Mouse (Mus musculus): ENCODE data around the gene Akirin2.

Akirin2 gene

DNA sequence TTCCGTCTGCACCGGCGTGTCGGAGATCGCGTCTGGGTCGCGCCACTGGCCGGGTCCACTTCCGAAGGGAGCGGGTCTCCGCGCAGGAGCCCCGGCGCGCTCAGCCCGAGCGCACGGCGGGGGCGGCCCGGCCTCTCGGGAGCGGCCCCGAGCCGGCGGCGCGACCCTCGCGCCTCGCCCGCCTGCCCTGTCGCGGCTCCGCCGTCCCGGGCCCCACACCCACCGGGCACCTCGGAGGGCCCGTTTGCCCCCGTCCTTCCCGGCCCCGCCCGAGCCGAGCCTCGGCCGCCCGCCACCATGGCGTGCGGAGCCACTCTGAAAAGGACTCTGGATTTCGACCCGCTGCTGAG lies at the start of gene Akirin2:
Gene Akirin2 (plus strand): TSS at position 190 of the 350 bp plus-strand sequence.
- POLR2A ChIA-PET: interaction anchor here in 3 of 4 experiments (0.6 to 4.2 kb wide), 12 partner anchors 8 to 335 kb away, joined by 3 to 17 read pairs (median 4); partner anchors contain the start of gene Smim8 (in 1 of the 3)
- CTCF ChIA-PET: no interaction called here

DNA sequence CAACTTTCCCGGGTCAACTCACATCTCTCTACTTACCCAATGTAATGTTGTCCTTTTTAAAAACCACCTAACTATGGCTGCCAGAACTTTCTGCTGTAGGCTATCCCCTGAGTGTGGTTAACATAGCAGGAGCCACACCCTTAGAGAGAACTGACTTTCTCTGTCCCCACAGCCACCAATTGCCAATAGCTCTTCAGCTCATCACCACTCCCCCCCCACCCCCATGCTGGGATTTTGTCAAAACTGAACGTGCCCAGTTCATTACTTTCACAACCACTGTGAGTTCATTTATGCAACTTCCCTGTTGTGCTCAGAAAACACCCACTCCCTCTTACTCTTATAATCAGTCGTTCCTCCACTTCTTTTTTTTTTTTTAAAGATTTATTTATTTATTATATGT lies 40.4 kb upstream of the Akirin2 start:
- POLR2A ChIA-PET: no interaction called here
- CTCF ChIA-PET: no interaction called here

DNA sequence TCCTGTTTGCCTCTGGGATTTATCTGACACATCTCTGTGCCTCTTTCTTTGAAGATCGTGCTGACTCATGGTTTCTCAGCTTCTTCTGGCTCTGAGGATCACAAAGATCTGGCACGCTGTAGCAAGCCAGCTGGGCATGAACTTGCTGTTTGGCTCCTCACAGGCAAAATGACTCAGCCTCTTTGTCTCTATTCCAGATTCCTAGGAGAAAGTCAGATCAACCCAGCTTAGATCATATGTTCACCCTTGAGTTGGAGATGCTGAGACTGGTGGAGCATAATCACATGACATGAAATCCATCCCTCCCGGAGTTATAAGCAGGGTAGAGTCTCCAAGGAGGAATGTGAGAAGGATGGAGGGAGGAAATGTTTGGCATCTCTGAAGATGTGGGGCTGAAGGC lies 27.9 kb upstream of the Akirin2 start:
- CTCF ChIA-PET: interaction anchor here in 1 of 4 experiments (0.6 kb wide), 1 partner anchor 859 kb away, joined by 4 read pairs; no protein-coding TSS in a partner anchor

DNA sequence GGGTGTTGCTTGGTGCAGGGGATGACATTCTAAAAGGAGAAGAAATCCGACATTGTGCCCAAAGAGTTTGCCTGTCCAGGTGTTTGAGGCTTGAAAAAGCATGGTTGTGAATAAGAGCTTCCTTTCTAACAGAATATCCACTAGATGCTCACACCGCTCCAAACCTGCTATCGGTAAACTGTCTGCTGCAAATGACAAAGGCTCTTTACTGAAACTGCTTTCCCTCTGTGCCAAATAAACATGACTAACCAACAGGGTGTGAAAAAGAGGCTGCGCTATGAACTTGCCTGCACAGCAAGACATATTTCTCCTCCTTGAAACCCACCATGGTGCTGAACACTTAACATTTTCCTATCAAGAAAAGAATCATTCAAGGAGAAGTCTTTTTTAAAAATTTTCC lies 27.2 kb upstream of the Akirin2 start:
- CTCF ChIA-PET: no interaction called here
- POLR2A ChIA-PET: no interaction called here

More for the DNA sequence above, 27.9 kb upstream of the Akirin2 start:
- POLR2A ChIA-PET: no interaction called here

DNA sequence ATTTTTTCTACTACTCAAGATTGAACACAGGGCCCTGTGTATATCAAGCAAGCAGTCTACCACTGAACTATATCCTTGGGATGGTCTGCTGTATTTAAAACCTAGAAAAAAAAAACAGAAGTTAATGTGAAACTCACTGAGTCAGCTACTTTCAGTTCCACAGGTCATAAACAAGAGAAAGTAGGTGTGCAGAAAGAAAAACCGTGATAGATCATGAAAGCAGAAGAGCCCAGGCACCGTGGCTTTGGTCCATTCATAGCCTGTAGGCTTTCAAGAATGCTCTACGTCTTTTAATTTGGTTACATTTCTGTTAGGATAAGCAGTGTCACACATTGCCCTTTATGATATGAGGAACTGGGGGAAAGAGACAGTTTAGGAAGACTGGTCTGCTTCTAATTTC lies 24.0 kb upstream of the Akirin2 start:
- POLR2A ChIA-PET: no interaction called here
- CTCF ChIA-PET: no interaction called here

DNA sequence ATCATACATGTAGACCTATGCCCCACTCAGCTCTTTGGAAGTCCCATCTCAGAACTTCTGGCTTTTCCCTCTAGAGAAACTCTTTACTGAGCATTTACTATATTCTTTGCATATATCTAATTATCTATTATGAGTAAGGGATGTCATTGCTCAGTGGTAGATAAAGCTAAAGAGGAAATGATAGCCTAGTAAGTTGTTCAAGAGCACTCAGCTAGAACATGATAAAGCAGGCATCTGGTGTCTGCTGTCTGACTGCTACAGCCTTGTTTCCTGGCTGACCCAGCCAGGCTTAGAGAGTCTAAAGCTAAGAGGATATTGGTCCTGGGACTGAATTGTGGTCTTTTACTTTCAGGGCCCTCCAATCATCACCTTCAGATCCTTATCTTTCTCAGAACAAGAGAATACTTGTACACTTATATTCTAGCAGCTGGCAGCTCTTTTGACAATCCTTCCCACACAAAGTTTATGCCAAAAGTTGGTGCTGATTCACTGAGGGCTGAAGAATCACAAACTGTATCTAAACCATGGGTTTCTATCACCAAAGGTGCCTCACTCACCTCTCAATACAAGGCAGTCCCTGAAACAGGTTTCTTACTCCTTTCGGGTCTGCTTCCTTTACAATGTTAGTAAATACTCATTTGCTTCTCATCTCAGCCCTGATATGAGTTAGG lies 22.2 kb upstream of the Akirin2 start:
- POLR2A ChIA-PET: no interaction called here
- CTCF ChIA-PET: no interaction called here

DNA sequence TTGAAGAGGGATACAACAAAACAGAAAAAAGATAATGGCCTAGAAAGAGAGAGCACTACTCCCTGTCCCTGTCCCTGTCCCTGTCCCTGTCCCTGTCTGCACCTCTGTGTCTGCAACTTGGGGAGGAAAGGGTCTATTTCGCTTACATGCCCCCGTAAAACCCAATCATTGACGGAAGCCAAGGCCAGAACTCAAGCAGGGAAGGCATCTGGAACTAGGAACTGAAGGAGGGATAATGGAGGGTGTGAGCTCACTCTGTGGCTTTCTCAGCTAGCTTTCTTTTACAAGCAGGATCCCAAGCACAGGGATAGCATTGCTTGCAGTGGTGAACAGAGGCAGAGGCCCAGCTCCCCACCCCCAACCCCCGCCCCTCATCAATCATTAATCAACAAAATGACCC lies 21.4 kb upstream of the Akirin2 start:
- POLR2A ChIA-PET: interaction anchor here in 1 of 4 experiments (1.1 kb wide), 1 partner anchor 21 kb away, joined by 3 read pairs; no protein-coding TSS in a partner anchor
- CTCF ChIA-PET: no interaction called here

DNA sequence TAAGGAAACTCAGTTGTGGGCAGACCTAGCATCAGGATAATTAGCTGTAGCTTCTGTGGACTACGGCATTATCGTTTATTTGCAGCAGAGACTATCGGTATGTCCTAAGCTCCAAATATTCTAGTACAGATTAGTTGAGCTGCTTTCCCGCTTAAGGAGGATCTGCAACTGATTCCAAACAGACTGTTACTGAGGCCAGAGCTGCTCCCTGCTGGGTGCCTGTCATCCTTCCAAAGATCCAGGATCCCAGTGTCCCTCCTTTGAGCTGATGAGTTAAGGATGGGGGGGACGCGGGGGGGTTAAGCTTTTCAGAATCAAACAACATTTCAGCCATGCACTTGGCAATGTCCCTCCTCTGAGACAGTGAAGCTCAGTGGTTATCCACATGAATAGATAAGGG lies 20.8 kb upstream of the Akirin2 start:
- ChIA-PET POLR2A (interaction anchor here in 1 of 4 experiments (1.1 kb wide), 1 partner anchor 20 kb away, joined by 3 read pairs; no protein-coding TSS in a partner anchor), CTCF (no interaction called here)

DNA sequence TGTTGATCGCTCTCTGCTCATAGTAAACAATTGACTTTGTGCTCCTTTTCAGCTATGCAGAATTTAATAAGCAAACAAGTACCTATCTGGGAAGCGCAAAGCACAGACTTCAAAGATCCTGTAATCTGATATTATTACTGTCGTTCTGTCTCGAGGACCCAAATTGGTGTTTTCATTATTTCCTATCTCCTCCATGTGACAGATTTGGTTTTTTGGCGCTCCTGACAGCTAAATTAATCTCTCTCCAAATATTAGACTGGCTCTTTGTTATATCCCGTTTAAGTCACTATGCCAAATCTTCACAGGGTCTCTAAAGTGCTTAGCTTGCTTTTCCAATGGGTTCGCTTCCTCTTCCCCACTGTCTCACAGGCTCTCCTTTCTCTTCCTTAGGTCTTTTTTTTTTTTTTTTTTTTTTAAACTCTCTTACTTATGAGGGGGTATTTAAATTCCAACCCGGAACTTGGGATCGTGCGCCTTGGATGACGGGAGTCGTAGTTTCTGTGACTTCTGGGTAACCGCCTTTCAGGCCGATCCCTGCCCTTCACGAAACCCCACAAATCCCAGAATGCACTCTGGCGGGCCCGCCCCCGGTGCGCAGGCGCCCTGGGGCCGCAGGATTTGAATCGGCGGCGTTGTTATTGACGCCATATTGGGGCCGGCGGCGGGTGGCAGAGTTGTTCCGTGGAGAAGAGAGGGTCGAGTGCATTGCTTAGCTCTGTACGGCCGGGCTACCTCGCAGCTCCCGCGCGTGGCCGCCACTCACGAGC lies 573 bp upstream of the Akirin2 start:
- ChIA-PET CTCF (no interaction called here), POLR2A (interaction anchor here in 3 of 4 experiments (0.6 to 2.7 kb wide), 16 partner anchors 9 to 1716 kb away, joined by 3 to 17 read pairs (median 4); partner anchors contain the start of gene Smim8 (in 1 of the 3))

DNA sequence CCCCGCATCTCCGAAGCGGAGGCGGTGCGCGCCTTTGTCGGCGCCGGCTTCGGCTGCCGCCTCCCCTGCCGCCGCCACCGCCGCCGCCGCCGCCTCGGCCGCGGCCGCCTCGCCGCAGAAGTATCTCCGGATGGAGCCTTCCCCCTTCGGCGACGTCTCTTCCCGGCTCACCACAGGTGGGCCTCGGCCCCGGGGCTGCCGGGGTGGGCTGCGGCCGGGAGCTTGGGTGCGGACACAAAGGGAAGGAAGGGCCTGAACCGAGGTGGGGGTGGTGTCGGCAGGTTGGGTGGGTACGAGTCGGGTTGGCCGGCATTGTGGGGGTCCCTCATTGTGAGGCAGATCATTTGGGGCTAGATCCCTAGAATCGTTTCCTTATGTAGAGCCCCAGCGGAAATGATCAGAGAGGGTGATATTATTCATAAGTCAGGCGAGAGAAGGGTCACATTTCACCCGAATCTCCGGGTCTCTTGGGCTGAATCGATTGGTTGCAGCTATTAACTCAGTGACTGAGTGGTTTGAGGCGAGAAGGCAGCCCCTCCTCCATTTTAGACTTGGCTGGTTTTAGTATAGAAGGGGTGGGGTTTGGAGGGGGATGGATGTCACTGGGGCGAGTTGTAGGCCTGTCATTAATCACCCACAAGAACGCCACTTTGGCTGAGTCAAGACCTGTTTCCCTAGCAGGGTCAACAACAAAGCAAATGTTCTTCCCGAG lies 517 bp downstream of the Akirin2 start:
- POLR2A ChIA-PET: interaction anchor here in 3 of 4 experiments (0.6 to 4.2 kb wide), 13 partner anchors 7 to 1041 kb away, joined by 3 to 17 read pairs (median 3); partner anchors contain the start of gene Smim8 (in 1 of the 3)
- CTCF ChIA-PET: no interaction called here

DNA sequence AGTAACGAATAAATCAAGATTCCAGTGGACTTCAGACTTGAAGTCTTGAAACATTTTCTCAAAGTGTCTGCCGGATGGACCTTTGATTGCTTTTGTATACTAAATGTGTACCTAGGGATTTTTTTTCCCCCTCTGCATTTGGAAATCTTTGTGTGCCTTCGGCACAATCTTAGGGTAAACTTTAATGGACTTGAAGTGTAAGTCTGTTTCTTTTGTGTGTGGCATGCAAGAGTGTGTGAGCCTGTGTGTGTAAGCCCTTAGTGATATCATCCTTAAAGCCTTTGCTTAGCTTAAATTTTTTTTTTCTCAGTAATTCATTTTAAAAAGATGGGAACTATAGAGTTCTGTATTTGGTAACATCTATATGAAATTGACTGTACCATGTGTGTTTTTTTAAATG lies 1.2 kb downstream of the Akirin2 start:
- ChIA-PET POLR2A (interaction anchor here in 2 of 4 experiments (0.9 to 4.2 kb wide), 7 partner anchors 10 to 334 kb away, joined by 3 to 17 read pairs (median 3); partner anchors contain the start of gene Smim8 (in 1 of the 2)), CTCF (no interaction called here)

DNA sequence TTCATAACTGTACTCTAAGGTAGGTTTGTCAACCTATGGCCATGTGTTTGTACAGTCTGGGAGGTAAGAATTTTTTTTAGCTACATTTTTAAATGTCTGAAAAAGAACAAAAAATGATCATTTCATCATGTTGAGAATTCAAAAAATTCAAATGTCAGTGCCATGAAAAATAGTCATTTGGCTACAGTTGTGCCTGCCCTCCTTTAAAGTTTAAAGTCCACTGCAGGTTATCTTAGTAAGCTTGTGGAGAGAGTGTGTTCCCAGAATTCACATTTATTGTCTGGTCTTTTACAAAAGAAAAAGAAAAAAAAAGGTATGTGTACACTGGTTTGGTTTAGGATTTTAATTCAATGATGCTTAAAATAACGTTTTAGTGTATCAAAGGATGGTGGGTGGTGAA lies 3.9 kb downstream of the Akirin2 start:
- ChIA-PET POLR2A (interaction anchor here in 3 of 4 experiments (0.7 to 4.2 kb wide), 5 partner anchors 9 to 263 kb away, joined by 3 to 15 read pairs (median 4); partner anchors contain the start of genes Orc3 (in 1 of the 3) and Rars2 (in 1 of the 3)), CTCF (interaction anchor here in 1 of 4 experiments (1.2 kb wide), 1 partner anchor 163 kb away, joined by 7 read pairs; no protein-coding TSS in a partner anchor)

DNA sequence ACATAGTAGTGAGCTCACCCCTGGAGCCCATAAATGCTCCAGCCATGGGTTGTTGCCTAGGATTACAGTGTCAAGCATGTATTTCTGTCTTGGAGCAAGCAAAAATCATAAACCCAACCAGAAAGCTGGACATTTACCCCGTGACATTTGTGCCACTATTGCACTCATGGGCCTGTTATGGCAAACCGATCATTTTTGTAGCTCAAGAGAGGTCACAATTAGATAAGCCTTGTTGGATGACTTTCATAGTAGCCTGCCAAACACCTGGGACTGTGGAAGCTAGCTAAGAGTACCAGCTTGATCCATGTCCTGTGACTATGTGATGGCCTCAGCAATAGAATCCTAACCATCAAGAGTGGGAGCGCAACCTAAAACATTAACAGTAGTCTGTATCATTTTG lies 4.9 kb downstream of the Akirin2 start:
- ChIA-PET POLR2A (interaction anchor here in 2 of 4 experiments (0.5 to 2.0 kb wide), 6 partner anchors 12 to 117 kb away, joined by 3 to 11 read pairs (median 3); no protein-coding TSS in a partner anchor), CTCF (no interaction called here)

DNA sequence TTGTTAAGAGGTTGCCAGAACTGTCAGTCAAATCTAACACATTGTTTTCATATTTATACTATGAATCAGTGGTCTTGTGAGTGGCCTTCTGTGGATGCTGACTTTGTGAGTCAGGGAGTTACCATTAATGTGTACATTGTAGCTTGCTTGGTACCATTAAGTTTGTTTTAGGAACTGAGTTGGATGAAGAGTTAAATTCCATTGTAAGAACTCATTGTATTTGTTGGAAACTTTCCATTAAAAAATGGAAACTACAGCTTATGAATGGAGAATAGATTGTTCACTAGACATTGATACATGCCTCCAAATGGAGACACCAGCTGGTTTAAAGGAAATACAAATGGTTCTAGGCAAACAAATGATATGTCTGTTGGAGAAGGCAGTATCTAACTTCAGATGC lies 5.4 kb downstream of the Akirin2 start:
- ChIA-PET CTCF (no interaction called here), POLR2A (interaction anchor here in 1 of 4 experiments (0.6 to 2.0 kb wide), 7 partner anchors 12 to 648 kb away, joined by 3 to 11 read pairs (median 3); no protein-coding TSS in a partner anchor)

DNA sequence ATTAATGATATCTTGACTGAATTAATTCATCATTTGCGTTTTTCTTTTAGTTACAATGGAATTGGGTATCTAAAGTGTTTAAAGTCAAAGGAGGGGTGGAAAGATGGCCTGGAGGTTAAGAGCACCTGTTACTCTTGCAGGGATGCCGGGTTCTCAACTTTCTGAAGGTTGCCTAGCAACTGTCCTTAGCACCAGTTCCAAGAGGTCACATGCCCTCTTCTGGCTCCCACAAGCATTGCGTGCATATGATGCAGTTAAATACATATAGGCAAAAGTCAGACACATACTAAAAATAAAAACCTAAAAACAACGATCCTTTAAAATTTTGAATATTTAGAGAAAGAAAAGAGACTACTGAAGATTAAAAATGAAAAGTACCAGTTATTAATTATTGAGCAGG lies 10.2 kb downstream of the Akirin2 start:
- POLR2A ChIA-PET: interaction anchor here in 1 of 4 experiments (1.0 to 2.1 kb wide), 2 partner anchors 8 to 13 kb away, joined by 3 to 8 read pairs; no protein-coding TSS in a partner anchor
- CTCF ChIA-PET: no interaction called here

DNA sequence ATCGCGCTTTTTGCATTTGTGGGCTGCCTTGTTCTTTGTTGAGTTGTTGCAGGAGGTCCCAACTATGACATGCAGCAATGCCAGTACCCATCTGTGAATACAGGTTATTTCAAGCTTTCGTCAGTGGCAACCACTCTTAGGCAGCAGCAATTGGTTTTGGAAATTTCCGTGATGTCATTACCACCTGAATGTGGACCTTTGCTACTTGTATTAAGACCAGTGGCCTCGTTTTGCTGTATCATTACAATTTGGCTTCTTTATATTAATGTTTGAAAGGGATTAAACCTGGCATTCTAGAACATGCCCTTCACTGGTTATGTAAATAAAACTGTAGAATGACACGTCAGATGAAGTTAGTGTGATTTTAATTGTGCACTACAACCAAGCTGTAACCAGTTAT lies 15.5 kb downstream of the Akirin2 start:
- CTCF ChIA-PET: no interaction called here
- POLR2A ChIA-PET: interaction anchor here in 1 of 4 experiments (0.9 to 3.4 kb wide), 7 partner anchors 8 to 18 kb away, joined by 3 to 17 read pairs (median 4); partner anchors contain the start of gene Akirin2

DNA sequence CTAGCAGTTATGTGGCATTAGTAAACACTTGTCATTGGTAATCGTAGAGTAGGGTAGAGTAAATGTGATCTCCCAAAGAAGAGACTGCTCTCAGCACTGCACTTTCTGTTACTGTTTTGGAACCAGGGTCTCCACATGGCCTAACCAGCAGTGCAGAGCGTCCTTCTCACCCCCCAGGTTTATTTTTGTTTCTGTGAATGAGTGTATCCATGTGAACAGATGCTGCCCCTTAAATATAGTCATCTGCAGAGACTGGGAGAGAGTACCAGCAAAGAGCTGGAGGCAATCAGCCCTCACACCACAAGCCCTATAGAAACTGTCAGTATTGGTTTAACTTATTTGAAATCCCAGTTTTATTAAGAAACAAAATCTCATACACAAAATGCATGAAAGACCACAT lies 22.1 kb downstream of the Akirin2 start:
- CTCF ChIA-PET: no interaction called here
- POLR2A ChIA-PET: interaction anchor here in 1 of 4 experiments (0.7 to 3.1 kb wide), 12 partner anchors 7 to 48 kb away, joined by 3 to 15 read pairs (median 6); no protein-coding TSS in a partner anchor

DNA sequence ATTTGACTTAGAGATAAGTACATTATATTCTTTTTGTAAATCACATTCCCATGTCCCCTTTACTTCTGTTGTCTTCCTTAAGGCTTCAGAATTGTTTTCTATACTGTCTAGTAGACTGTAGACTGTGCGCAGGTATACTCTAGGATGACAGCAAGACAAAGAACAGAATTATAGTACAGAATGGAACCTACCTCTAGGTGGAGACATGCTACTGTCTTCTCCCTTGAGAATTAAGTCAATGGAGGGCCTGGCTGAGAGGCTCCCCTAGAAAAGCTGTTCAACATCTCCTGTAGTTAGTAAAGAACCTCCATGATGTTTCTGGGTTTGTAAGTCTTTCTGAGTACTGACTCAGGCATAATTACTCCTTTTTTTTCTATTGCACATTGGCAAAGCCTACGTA lies 26.3 kb downstream of the Akirin2 start:
- POLR2A ChIA-PET: interaction anchor here in 3 of 4 experiments (0.6 to 3.9 kb wide), 8 partner anchors 8 to 25 kb away, joined by 3 to 22 read pairs (median 4); no protein-coding TSS in a partner anchor

DNA sequence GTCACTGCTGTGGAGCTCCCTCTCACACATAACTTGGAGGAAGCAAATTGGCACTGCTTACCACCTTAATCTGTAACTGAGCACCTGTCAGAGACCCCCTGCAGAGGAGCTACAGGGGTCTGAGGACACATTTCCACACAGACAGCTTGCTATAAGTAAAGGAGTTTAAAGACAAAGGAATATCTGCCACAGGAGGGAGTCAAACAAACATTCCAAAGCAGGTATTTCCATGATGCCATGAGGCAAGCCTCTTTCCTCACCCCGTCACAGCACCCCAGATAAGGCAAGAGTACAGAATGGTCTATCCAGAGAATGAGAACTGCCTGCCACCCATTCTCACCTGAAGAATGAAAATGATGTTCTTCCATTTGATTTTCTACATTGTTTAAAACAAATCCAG lies 28.5 kb downstream of the Akirin2 start:
- POLR2A ChIA-PET: interaction anchor here in 1 of 4 experiments (0.6 to 3.9 kb wide), 5 partner anchors 10 to 29 kb away, joined by 3 to 22 read pairs (median 5); partner anchors contain the start of gene Akirin2
- CTCF ChIA-PET: no interaction called here

More for the DNA sequence above, 26.3 kb downstream of the Akirin2 start:
- CTCF ChIA-PET: interaction anchor here (0.6 to 1.2 kb wide), 6 partner anchors 9 to 154 kb away, joined by 3 read pairs; partner anchors contain the start of gene Slc35a1 (in 1 of the 4)

All from embryonic stem cell, embryonic (primary cell).